Mouse (Mus musculus): Measurements from ENCODE around the gene Rab44.

DNA sequence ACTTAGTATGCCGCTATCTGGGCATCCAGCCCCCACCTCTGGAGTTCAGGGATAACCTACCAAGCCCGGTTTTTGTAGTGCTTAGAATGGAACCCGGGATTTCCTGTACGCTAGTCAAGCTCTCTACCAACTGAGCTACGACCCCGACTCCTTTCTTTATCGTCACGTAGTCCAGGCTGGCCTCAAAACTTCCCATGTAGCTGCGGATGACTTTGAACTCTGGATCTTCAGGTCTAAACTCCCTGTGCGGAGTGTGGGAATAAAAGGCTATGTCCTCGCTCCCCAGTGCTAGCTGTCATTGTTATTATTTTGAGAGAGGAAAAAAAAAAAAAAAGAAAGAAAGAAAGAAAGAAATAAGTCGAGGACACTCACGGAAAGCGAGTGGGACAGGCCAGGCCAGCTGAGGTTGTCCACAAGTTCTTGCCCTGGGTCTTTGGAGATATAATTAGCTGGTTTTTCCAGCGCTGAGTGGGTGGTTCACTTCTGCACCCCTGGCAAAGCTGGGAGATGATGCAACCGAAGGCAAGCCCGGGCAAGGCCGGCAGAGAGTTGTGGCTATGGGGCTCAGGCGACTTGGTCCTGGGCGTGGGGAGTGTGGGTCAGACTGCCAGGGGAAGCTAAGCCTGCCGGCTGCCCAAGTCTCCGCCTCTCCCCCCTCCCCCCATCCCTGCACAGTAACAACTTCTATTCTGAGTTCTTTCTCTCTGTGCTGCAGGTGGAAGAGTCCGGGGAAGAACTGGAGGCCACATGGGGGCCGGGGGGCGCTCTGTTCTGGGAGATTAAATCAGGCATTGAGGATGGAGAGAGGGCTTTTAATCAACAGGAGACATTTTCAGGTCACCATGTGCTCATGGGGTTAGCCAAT lies 35.2 kb upstream of the Rab44 start:
- TF ChIP-seq CTCF (IDR thresholded peaks at IDR 0.05; ENCODE audit: low read depth) = no peak
- TF ChIP-seq EP300 (IDR thresholded peaks at IDR 0.05; ENCODE audit: low read depth) = no peak
